Mouse (Mus musculus) liver, embryonic 11.5 days (tissue): ENCODE measurements around the gene Nptxr. TPM values are rescaled to one million over a fixed set of nuclear protein-coding genes. Genes with fewer than 3 reads are reported as not detected.

Experiments used
- ATAC-seq: fragments of 200-750 bp; cut with Nextera tagmentation; replicated peaks from 2 replicates; pipeline ENCODE4 v1.8.0; 2017; ENCODE audit warnings: moderate number of reproducible peaks, mild to moderate bottlenecking, moderate TSS enrichment, moderate library complexity; ENCODE audit not compliant: low FRiP score
- DNase-seq: peaks from one replicate; pipeline ENCODE4 v3.0.0-alpha.2; 2017; ENCODE audit warnings: low spot score
- H3K27ac ChIP-seq: fragments of 300-500 bp; sonication (generic); 2 replicates; pipeline ENCODE4 v1.5.1; 2014; ENCODE audit warnings: mild to moderate bottlenecking, low read depth, low read length, control low read depth
- H3K27me3 ChIP-seq: fragments of 300-500 bp; sonication (generic); replicated peaks from 2 replicates; pipeline ENCODE4 v1.6.1; 2014; ENCODE audit warnings: low read length, mixed read lengths; ENCODE audit not compliant: control insufficient read depth, insufficient read depth
- H3K36me3 ChIP-seq: fragments of 300-500 bp; sonication (generic); 2 replicates; pipeline ENCODE4 v1.6.1; 2014; ENCODE audit warnings: mild to moderate bottlenecking, low read length, moderate library complexity, mixed read lengths; ENCODE audit not compliant: control insufficient read depth, insufficient read depth
- H3K4me1 ChIP-seq: fragments of 300-500 bp; sonication (generic); replicated peaks from 2 replicates; pipeline ENCODE4 v1.6.1; 2014; ENCODE audit warnings: low read length, mixed read lengths; ENCODE audit not compliant: control insufficient read depth, insufficient read depth
- H3K4me2 ChIP-seq: fragments of 300-500 bp; sonication (generic); 2 replicates; pipeline ENCODE4 v1.6.1; 2014; ENCODE audit warnings: mild to moderate bottlenecking, control low read depth, moderate library complexity
- H3K4me3 ChIP-seq: fragments of 300-500 bp; sonication (generic); 2 replicates; pipeline ENCODE4 v1.5.1; 2014; ENCODE audit warnings: low read depth, low read length, control low read depth
- H3K9ac ChIP-seq: fragments of 300-500 bp; sonication (generic); 2 replicates; pipeline ENCODE4 v1.6.1; 2014; ENCODE audit warnings: low read depth, low read length, control low read depth
- H3K9me3 ChIP-seq: fragments of 300-500 bp; sonication (generic); 2 replicates; pipeline ENCODE4 v1.6.1; 2016; ENCODE audit warnings: low read length, inconsistent platforms, mixed read lengths; ENCODE audit not compliant: control insufficient read depth
- WGBS: fragments of 180-500 bp; shearing (Covaris S2); extraction: QIAGEN DNeasy Blood & Tissue Kit; methylation state at CpG from one replicate; pipeline ENCODE4 v1.1.7; 2014; 5-methylcytosine and 5-hydroxymethylcytosine counted together
- polyA plus RNA-seq: library from polyadenylated mRNA; unstranded; fragments of >200 nt; fragmentation: Nextera tagmentation; extraction: Ambion mirVana; gene quantifications from 2 replicates; pipeline ENCODE4 v1.2.1, GENCODE M21; 2014

The Nptxr gene
- polyA plus RNA-seq = 0.27 and 0.43 TPM in 2 replicates

DNA sequence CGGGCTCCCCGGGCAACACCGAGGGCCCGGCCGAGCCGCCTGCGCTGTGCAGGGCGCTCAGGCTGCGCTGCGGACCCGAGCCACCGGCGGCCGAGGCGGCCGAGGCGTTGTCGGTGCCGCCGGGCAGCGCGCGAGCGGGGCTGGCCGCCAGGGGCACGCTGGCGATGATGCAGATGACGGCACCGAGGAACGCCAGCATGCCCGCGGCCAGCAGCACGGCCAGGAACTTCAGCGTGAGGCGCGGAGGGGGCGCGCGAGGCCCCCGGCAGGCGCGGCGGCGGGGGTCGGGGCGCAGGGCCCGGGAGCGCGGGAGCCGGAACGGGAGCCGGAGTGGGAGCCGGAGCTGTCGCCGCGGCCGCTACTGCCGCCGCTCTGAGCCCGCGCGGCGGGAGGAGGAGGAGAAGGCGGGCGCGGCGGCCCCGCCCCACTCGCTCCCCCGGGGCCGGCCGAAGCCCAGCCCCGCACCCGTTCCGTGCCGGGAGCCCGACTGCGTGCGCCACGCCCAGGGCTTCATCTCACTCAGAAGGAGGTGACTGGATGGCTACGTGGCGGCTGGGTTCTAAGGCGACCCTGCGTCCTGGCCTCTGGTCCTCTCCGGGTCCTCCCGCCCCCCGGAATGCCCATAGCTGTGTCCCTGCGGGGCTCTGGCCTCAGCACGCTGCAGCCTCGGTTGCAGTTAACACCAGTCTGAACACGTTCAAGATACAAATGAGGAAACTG, at the start of gene Nptxr:
Gene Nptxr, minus strand, starts transcription at position 415 of the 720 bp plus-strand sequence.
- ATAC-seq (peak; percentile 45; the same call in 1 of the 2 replicates), DNase-seq (peak; percentile 49)
- H3K9ac ChIP-seq = no peak within 1 kb of the TSS
- no peaks in the 10 kb centered on the region for H3K9me3 ChIP-seq
- H3K4me3 ChIP-seq = peak within 1 kb of the TSS; percentile 58
- WGBS = under 1% methylated on average over 70 of the region's 91 CpGs
- peaks cover 82% of the 10 kb centered on the region for H3K27me3 ChIP-seq
- H3K27ac ChIP-seq = no peak within 1 kb of the TSS
- H3K36me3 ChIP-seq = no peaks in the 10 kb centered on the region
- peak within 1 kb of the TSS; percentile 71 for H3K4me2 ChIP-seq
- peaks cover 5% of the 10 kb centered on the region; the same call in 1 of the 2 replicates for H3K4me1 ChIP-seq

GRCm38 (mm10) chr15:79850143-79850542, 45.6 kb upstream of the Nptxr start:
- no peak for ATAC-seq

DNA sequence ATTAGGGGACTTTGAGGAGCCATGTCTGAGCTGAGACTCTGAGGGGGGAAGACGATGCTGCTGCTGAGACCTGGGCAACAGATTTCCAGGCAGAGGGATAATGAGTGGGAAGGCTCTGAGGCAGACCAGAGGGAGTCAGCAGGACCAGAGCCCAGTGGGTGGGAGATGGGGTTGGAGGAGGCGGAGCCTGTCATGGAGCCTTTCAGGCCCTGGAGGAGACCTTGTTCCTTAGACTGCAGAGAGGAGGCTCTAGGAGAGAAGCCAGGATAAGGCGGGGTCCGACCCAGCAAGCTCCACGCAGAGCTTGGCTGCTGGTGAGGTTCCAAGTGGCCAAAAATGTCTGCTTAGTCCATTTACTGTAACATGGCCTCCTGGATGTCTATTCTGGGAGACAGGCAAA, 42.5 kb upstream of the Nptxr start:
- Histone ChIP-seq H3K36me3 (no peaks in the 10 kb centered on the region), H3K9me3 (no peaks in the 10 kb centered on the region), H3K27me3 (peaks cover 2% of the 10 kb centered on the region; the same call in 1 of the 2 replicates), H3K4me3 (no peak overlapping the region), H3K27ac (no peak overlapping the region), H3K4me2 (no peak overlapping the region), H3K4me1 (no peaks in the 10 kb centered on the region), H3K9ac (no peak overlapping the region)
- 27% methylated on average over 5 of the region's 5 CpGs for WGBS
- ATAC-seq = no peak
- DNase-seq = no peak

More at GRCm38 (mm10) chr15:79850143-79850542, 45.6 kb upstream of the Nptxr start:
- no peak for DNase-seq
- Histone ChIP-seq H3K4me3 (no peak overlapping the region), H3K27me3 (peaks cover 2% of the 10 kb centered on the region; the same call in 1 of the 2 replicates), H3K36me3 (no peaks in the 10 kb centered on the region), H3K9me3 (no peaks in the 10 kb centered on the region), H3K4me2 (no peak overlapping the region), H3K27ac (no peak overlapping the region), H3K9ac (no peak overlapping the region), H3K4me1 (no peaks in the 10 kb centered on the region)
- 82% methylated on average over 2 of the region's 2 CpGs for WGBS

DNA sequence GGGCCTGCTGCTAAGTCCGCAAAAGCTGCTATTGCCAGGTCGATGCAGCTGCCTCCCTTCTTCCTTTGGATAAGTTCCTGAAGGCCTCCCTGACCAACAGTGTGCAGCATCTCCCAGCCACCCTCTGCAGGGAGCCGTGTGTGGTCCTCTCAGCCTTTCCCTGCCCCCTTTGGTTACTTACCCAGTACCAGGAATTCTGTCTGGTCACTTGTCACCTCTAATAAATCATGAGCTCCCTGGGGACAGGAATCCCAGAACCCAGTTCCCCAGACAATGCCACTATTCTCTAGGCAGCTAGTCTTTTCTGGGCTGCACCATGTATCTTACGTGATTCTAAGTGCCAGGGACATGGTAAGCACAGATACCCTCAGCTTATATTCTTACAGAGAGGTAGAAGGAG, 41.4 kb upstream of the Nptxr start:
- Histone ChIP-seq H3K9me3 (no peaks in the 10 kb centered on the region), H3K4me2 (no peak overlapping the region), H3K9ac (no peak overlapping the region), H3K27ac (no peak overlapping the region), H3K27me3 (peaks cover 7% of the 10 kb centered on the region; the same call in 1 of the 2 replicates), H3K4me1 (no peaks in the 10 kb centered on the region), H3K36me3 (no peaks in the 10 kb centered on the region), H3K4me3 (no peak overlapping the region)
- WGBS = 66% methylated on average over 4 of the region's 4 CpGs
- ATAC-seq (no peak), DNase-seq (no peak)

DNA sequence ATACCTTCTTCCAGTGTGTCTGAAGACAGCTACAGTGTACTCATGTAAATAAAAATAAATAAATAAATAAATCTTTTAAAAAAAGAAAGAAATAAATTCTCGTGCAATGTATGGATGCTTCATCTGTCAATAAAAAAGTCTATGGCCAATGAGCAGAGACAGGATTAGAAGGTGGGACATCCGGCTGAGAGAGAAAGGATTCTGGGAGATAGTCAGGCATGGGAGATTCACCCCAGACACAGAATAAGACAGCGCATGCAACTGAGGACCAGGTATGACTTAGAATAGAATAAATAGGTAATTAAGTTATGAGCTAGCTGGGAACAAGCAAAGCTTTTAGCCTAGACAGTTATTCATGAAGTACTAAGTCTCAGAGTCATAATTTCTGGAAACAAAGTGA, 38.4 kb upstream of the Nptxr start:
- no peak for ATAC-seq

GRCm38 (mm10) chr15:79840281-79840680, 35.7 kb upstream of the Nptxr start:
- ATAC-seq = no peak
- WGBS = 46% methylated on average over 2 of the region's 2 CpGs
- H3K9ac ChIP-seq = no peak overlapping the region
- DNase-seq = no peak
- H3K36me3 ChIP-seq = no peaks in the 10 kb centered on the region
- H3K4me1 ChIP-seq = no peaks in the 10 kb centered on the region
- H3K27ac ChIP-seq = no peak overlapping the region
- H3K4me2 ChIP-seq = no peak overlapping the region
- H3K4me3 ChIP-seq = no peak overlapping the region
- H3K9me3 ChIP-seq = no peaks in the 10 kb centered on the region
- H3K27me3 ChIP-seq = 0 out of 2 replicates have a peak, but pooled peaks cover 5% of the 10 kb centered on the region

More for the DNA sequence above, 38.4 kb upstream of the Nptxr start:
- no peak overlapping the region for H3K4me3 ChIP-seq
- no peak for DNase-seq
- no peak overlapping the region for H3K27ac ChIP-seq
- H3K36me3 ChIP-seq = no peaks in the 10 kb centered on the region
- H3K4me2 ChIP-seq = no peak overlapping the region
- no peaks in the 10 kb centered on the region for H3K9me3 ChIP-seq
- peaks cover 5% of the 10 kb centered on the region; the same call in 1 of the 2 replicates for H3K27me3 ChIP-seq
- WGBS = 76% methylated on average over 3 of the region's 3 CpGs
- no peaks in the 10 kb centered on the region for H3K4me1 ChIP-seq
- H3K9ac ChIP-seq = no peak overlapping the region

DNA sequence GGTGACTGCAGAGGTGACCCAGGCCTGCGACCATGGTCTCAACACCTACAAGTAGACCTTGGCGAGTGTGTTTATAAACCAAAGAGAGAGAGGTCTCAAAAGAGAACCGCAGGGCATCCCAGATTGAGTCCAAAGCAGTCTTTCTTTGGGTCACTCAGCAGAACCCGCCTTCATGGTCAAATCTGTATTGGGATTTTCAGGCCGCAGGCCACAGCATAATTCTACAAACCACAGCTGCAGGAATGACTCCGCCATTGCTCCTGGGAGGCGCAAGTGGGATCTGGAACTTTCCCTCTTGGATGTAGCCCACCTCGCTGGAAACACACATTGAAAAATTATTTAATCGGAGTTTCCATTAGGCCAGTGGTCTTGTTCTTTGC, 30.3 kb upstream of the Nptxr start:
- ATAC-seq (no peak), DNase-seq (no peak)
- Histone ChIP-seq H3K9me3 (no peaks in the 10 kb centered on the region), H3K27ac (peak overlapping the region; percentile 26), H3K27me3 (no peaks in the 10 kb centered on the region), H3K36me3 (peaks cover 2% of the 10 kb centered on the region; the same call in 1 of the 2 replicates), H3K4me2 (peak overlapping the region; percentile 93), H3K4me1 (peaks cover 9% of the 10 kb centered on the region), H3K4me3 (peak overlapping the region; percentile 80; the same call in 1 of the 2 replicates), H3K9ac (no peak overlapping the region)
- 57% methylated on average over 9 of the region's 9 CpGs for WGBS

DNA sequence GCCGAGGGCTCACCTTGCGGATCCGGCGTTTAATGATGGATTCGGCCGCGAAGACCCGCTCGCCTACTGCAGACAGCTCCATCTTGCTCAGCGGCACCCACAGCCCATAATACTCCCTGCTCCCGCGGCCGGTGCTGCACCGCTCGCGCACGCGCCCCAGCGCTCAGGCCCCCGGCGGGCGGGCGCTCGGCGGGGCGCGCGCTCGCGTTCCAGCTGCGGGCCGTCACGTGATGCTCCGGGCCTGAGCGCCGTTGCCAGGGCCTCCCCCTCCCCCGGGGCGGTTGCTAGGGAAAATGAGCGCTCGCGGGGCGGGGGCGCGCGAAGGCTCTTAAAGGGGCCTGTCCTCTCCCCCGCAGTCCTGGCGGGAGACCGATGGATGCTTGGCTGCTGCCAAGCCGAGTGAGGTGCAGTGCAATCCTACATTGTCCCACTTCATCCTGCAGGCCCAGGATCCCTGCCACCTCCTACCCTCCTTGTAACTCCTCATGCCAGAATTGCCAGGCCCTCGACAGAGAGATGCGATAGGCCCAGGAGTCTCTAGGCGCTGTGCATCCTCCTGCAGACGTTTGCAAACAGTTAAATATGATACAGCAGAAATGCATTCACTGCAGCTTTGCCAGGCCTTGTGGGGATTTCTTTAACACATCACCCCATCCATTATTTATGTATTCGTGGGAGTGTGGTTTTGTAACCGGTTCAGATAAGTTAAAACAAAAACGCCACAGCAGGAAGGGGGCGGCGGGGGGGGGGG, 29.7 kb upstream of the Nptxr start, which contains the start of the genes Npcd and Cbx6:
Gene Npcd, minus strand, starts transcription at position 108 of the 751 bp plus-strand sequence.
Gene Cbx6, minus strand, starts transcription at position 559 of the 751 bp plus-strand sequence.
- Histone ChIP-seq H3K27me3 (no peaks in the 10 kb centered on the region), H3K4me1 (peaks cover 11% of the 10 kb centered on the region), H3K4me2 (peak within 1 kb of the TSS; percentile 93), H3K4me3 (peak within 1 kb of the TSS; percentile 80), H3K27ac (peak within 1 kb of the TSS; percentile 59), H3K36me3 (peaks cover 2% of the 10 kb centered on the region; the same call in 1 of the 2 replicates), H3K9ac (peak within 1 kb of the TSS; percentile 78), H3K9me3 (no peaks in the 10 kb centered on the region)
- WGBS = 3% methylated on average over 58 of the region's 58 CpGs
- DNase-seq (peak; percentile 95), ATAC-seq (peak; percentile 85)
